In genomic region chr9:99357921-99358692, GRCm38 (mm10) we compare ENCODE assay signal across 8 mouse cellular contexts. TPM values are rescaled to one million over a fixed set of nuclear protein-coding genes. Genes with fewer than 3 reads are reported as not detected.
DNase-seq lines count a peak whose midpoint lies in the region; ATAC-seq and TF ChIP-seq lines count a peak whose summit lies in the region.

Gene Esyt3, minus strand, starts transcription at chr9:99358557.

- in situ Hi-C loops in ES-E14 (cut with MboI; ENCODE audit: low sequenced_read_pairs in 2 of 2, unreplicated experiment in 2 of 2): no loop called here

- peak within 1 kb of the TSS; percentile 95 for H3K4me2 ChIP-seq in hindbrain, postnatal 0 days (ENCODE audit: low read depth, low read length)
- H3K4me2 ChIP-seq in midbrain, embryonic 13.5 days (replicated peaks): peak within 1 kb of the TSS; percentile 96

- no peak within 1 kb of the TSS for H3K27ac ChIP-seq in ES-E14 (ENCODE audit: insufficient read depth, low read depth, low read length, poor library complexity, severe bottlenecking)
- 0 out of 2 replicates have a peak within 1 kb of the TSS, but pooled peaks have one; percentile 37 for H3K27ac ChIP-seq in forebrain, embryonic 10.5 days
- H3K27ac ChIP-seq in hindbrain, postnatal 0 days: no peak within 1 kb of the TSS
- H3K27ac ChIP-seq in midbrain, embryonic 13.5 days: no peak within 1 kb of the TSS

- no peaks in the 10 kb centered on the region for H3K36me3 ChIP-seq in ES-E14 (ENCODE audit: control insufficient read depth, insufficient read depth, low read length, poor library complexity, severe bottlenecking)
- no peaks in the 10 kb centered on the region for H3K36me3 ChIP-seq in forebrain, embryonic 10.5 days (replicated peaks)
- no peaks in the 10 kb centered on the region for H3K36me3 ChIP-seq in hindbrain, postnatal 0 days (ENCODE audit: insufficient read depth, low read length)
- H3K36me3 ChIP-seq in midbrain, embryonic 13.5 days: no peaks in the 10 kb centered on the region

- H3K4me1 ChIP-seq in ES-E14 (ENCODE audit: control insufficient read depth in 2 of 2, insufficient read depth in 2 of 2, low read length in 2 of 2, poor library complexity in 1 of 2): peaks cover 0 to 5% of the 10 kb centered on the region in 2 experiments; a peak in 1 of 4 replicates
- peaks cover 29% of the 10 kb centered on the region for H3K4me1 ChIP-seq in forebrain, embryonic 10.5 days
- peaks cover 11% of the 10 kb centered on the region for H3K4me1 ChIP-seq in hindbrain, postnatal 0 days (ENCODE audit: insufficient read depth, low read length)
- peaks cover 15% of the 10 kb centered on the region for H3K4me1 ChIP-seq in midbrain, embryonic 13.5 days (replicated peaks)

- H3K4me3 ChIP-seq in ES-E14 (ENCODE audit: insufficient read depth in 1 of 2, low read depth in 1 of 2, low read length in 2 of 2, poor library complexity in 1 of 2, severe bottlenecking in 1 of 2): peak within 1 kb of the TSS; percentile 77 to 85
- peak within 1 kb of the TSS; percentile 60 for H3K4me3 ChIP-seq in forebrain, embryonic 10.5 days
- H3K4me3 ChIP-seq in hindbrain, postnatal 0 days (ENCODE audit: low read length): peak within 1 kb of the TSS; percentile 47
- peak within 1 kb of the TSS; percentile 46 for H3K4me3 ChIP-seq in midbrain, embryonic 13.5 days (replicated peaks)

- peak within 1 kb of the TSS; percentile 67 for H3K9ac ChIP-seq in ES-E14 (ENCODE audit: insufficient read depth, low read depth, low read length, poor library complexity, severe bottlenecking)
- peak within 1 kb of the TSS; percentile 51 for H3K9ac ChIP-seq in hindbrain, postnatal 0 days (replicated peaks; ENCODE audit: low read length)
- peak within 1 kb of the TSS; percentile 63 for H3K9ac ChIP-seq in midbrain, embryonic 13.5 days (replicated peaks)

- peak; percentile 67 for DNase-seq in ES-E14 (ENCODE audit: low read depth, low spot score)
- peak; percentile 25 for DNase-seq in adrenal gland, adult 8-10 months
- peak; percentile 34 for DNase-seq in forebrain, embryonic 10.5 days (ENCODE audit: extremely low spot score, low spot score)
- DNase-seq in hindbrain, postnatal 0 days (ENCODE audit: low spot score): peak; percentile 56
- peak; percentile 45 for DNase-seq in liver
- peak; percentile 68 for DNase-seq in urinary bladder, postnatal 25 days (ENCODE audit: low spot score)

- TF ChIP-seq CTCF in hindbrain, postnatal 0 days (IDR thresholded peaks at IDR 0.05; ENCODE audit: low read depth): peak; percentile 15; the same call in 1 of the 2 replicates

- H3K9me3 ChIP-seq in ES-E14 (ENCODE audit: control insufficient read depth, insufficient read depth, low read depth, low read length): no peaks in the 10 kb centered on the region
- H3K9me3 ChIP-seq in forebrain, embryonic 10.5 days: no peaks in the 10 kb centered on the region
- H3K9me3 ChIP-seq in hindbrain, postnatal 0 days (ENCODE audit: low read length): no peaks in the 10 kb centered on the region
- no peaks in the 10 kb centered on the region for H3K9me3 ChIP-seq in midbrain, embryonic 13.5 days

- peaks cover 67% of the 10 kb centered on the region for H3K27me3 ChIP-seq in forebrain, embryonic 10.5 days (ENCODE audit: poor library complexity, severe bottlenecking)
- H3K27me3 ChIP-seq in hindbrain, postnatal 0 days (ENCODE audit: insufficient read depth, low read length): peaks cover 14% of the 10 kb centered on the region
- peaks cover 54% of the 10 kb centered on the region for H3K27me3 ChIP-seq in midbrain, embryonic 13.5 days

- peak; percentile 68 for ATAC-seq in hindbrain, postnatal 0 days
- peak; percentile 60 for ATAC-seq in midbrain, embryonic 13.5 days
- no peak for ATAC-seq in erythroblast, adult 5-6 weeks (replicated peaks; ENCODE audit: low FRiP score, poor library complexity, severe bottlenecking)

- under 1% methylated on average over 66 of the region's 66 CpGs for WGBS in forebrain, embryonic 10.5 days
- WGBS in hindbrain, postnatal 0 days: 2% methylated on average over 65 of the region's 66 CpGs
- WGBS in midbrain, embryonic 13.5 days: 1% methylated on average over 66 of the region's 66 CpGs

TF ChIP-seq in ES-E14, 5 proteins besides CTCF, POLR2A, EP300 and RAD21:
- TF ChIP-seq CHD2 (IDR thresholded peaks at IDR 0.05; ENCODE audit: low read depth, low read length): 0 out of 2 replicates have a peak, but pooled peaks have one; percentile 51
- no peak for TF ChIP-seq HCFC1 (IDR thresholded peaks at IDR 0.05; ENCODE audit: borderline replicate concordance, insufficient read depth, low read length)

RNA-seq across cellular contexts. Expression of gene Esyt3, which starts in this region (rescaled TPM):
- 7.8 and 12.7 TPM in 2 replicates for total RNA-seq in ES-E14 (2012; rRNA removed)
- total RNA-seq in adrenal gland, adult 8-10 months (2022): 1 to 10 TPM in 2 of 4 experiments, under 1 TPM in 2; 0.78 to 1.6 (median 1.0) TPM
- polyA plus RNA-seq in forebrain, embryonic 10.5 days (2016; fragmentation: Nextera tagmentation; extraction: Ambion mirVana): 0.35 and 0.37 TPM in 2 replicates
- total RNA-seq in hindbrain, postnatal 0 days (2014; rRNA removed): 0.72 and 1.3 TPM in 2 replicates
- polyA plus RNA-seq in hindbrain, postnatal 0 days (2015; fragmentation: Nextera tagmentation; extraction: Ambion mirVana): 0.68 and 1.00 TPM in 2 replicates
- polyA plus RNA-seq in midbrain, embryonic 13.5 days (2015; fragmentation: Nextera tagmentation; extraction: Ambion mirVana): 0.30 and 0.46 TPM in 2 replicates
- total RNA-seq in erythroblast, adult 5-6 weeks (2015; ENCODE audit: low replicate concordance): not detected in 2 replicates
- not detected in 2 replicates for total RNA-seq in erythroblast, adult 5-6 weeks (2017; ENCODE audit: low replicate concordance)

Comparison
In these comparisons a context has a peak if more than half of its experiments do, and no peak if none do; other contexts are left out.
1. Peak in DNase-seq, H3K4me3 ChIP-seq and H3K27ac ChIP-seq in forebrain, embryonic 10.5 days; RNA of the gene not detected or under 1 TPM.
2. Peak in ATAC-seq, H3K4me3 ChIP-seq, H3K9ac ChIP-seq and H3K4me2 ChIP-seq in midbrain, embryonic 13.5 days; RNA of the gene not detected or under 1 TPM.